Mouse (Mus musculus) MEL (cell line): Measurements from ENCODE around the gene Lrrc52. TPM values are rescaled to one million over a fixed set of nuclear protein-coding genes. Genes with fewer than 3 reads are reported as not detected.

ENCODE experiments used
- DNase-seq: peaks from one replicate; pipeline ENCODE4 v3.0.0; 2011; ENCODE audit warnings: low read depth, low spot score
- H3K27ac ChIP-seq: 2 replicates; pipeline ENCODE4 v1.5.1; 2012; ENCODE audit warnings: low read depth, mild to moderate bottlenecking, control low read depth, low read length, moderate library complexity; ENCODE audit not compliant: control insufficient read depth
- H3K27me3 ChIP-seq, 2 experiments: fragments of 150-350 bp in 1 of 2; sonication (generic) in 1 of 2; 2 replicates each; pipeline ENCODE4 v1.6.1; 2012; ENCODE audit warnings: low read length in 2 of 2, mild to moderate bottlenecking in 2 of 2, improper control_type of control experiment in 1 of 2, moderate library complexity in 1 of 2; ENCODE audit not compliant: insufficient read depth in 2 of 2, control insufficient read depth in 1 of 2
- H3K36me3 ChIP-seq, 2 experiments: 2 replicates each; pipeline ENCODE4 v1.6.1; 2012 to 2014; ENCODE audit warnings: low read length in 2 of 2, improper control_type of control experiment in 1 of 2, inconsistent platforms in 1 of 2, mild to moderate bottlenecking in 1 of 2; ENCODE audit not compliant: insufficient read depth in 2 of 2, control insufficient read depth in 1 of 2
- H3K4me1 ChIP-seq, 2 experiments: fragments of 150-350 bp in 1 of 2; sonication (generic) in 1 of 2; 2 replicates each; pipeline ENCODE4 v1.6.1; 2012; ENCODE audit warnings: low read length in 2 of 2, improper control_type of control experiment in 1 of 2, mild to moderate bottlenecking in 1 of 2; ENCODE audit not compliant: insufficient read depth in 2 of 2, control insufficient read depth in 1 of 2
- H3K4me3 ChIP-seq, 2 experiments: fragments of 150-350 bp in 1 of 2; sonication (generic) in 1 of 2; 2 replicates each; pipeline ENCODE4 v1.5.1; 2012; ENCODE audit warnings: low read depth in 2 of 2, low read length in 2 of 2, mild to moderate bottlenecking in 2 of 2, moderate library complexity in 2 of 2, control low read depth in 1 of 2, improper control_type of control experiment in 1 of 2; ENCODE audit not compliant: control insufficient read depth in 1 of 2, insufficient read depth in 1 of 2
- H3K79me2 ChIP-seq: 2 replicates; pipeline ENCODE4 v1.6.1; 2012; ENCODE audit warnings: mild to moderate bottlenecking, low read length, moderate library complexity; ENCODE audit not compliant: control insufficient read depth, poor library complexity, insufficient read depth
- H3K9ac ChIP-seq: 2 replicates; pipeline ENCODE4 v1.6.1; 2012; ENCODE audit warnings: low read depth, mild to moderate bottlenecking, control low read depth, low read length, moderate library complexity; ENCODE audit not compliant: control insufficient read depth, poor library complexity, severe bottlenecking
- H3K9me3 ChIP-seq: fragments of 150-350 bp; sonication (generic); replicated peaks from 2 replicates; pipeline ENCODE4 v1.6.1; 2012; ENCODE audit warnings: mild to moderate bottlenecking, low read length, improper control_type of control experiment, moderate library complexity; ENCODE audit not compliant: insufficient read depth
- BHLHE40 ChIP-seq: IDR thresholded peaks from 2 replicates; pipeline ENCODE4 v1.6.1; 2012; ENCODE audit warnings: low read depth, mild to moderate bottlenecking, inconsistent platforms, low read length, improper control_type of control experiment, borderline replicate concordance
- CHD2 ChIP-seq: IDR thresholded peaks from 2 replicates; pipeline ENCODE4 v1.6.1; 2011; ENCODE audit warnings: low read length, improper control_type of control experiment
- E2F4 ChIP-seq: IDR thresholded peaks from 2 replicates; pipeline ENCODE4 v1.6.1; 2011; ENCODE audit warnings: low read depth, low read length, improper control_type of control experiment, borderline replicate concordance
- ELF1 ChIP-seq: IDR thresholded peaks from 2 replicates; pipeline ENCODE4 v1.6.1; 2014; ENCODE audit warnings: low read depth, mild to moderate bottlenecking, inconsistent platforms, low read length, improper control_type of control experiment, moderate library complexity
- EP300 ChIP-seq, 2 experiments: IDR thresholded peaks; 2 replicates each; pipeline ENCODE4 v1.6.1; 2011; ENCODE audit warnings: improper control_type of control experiment in 2 of 2, low read length in 2 of 2, low read depth in 1 of 2, mild to moderate bottlenecking in 1 of 2
- HCFC1 ChIP-seq: IDR thresholded peaks from 2 replicates; pipeline ENCODE4 v1.6.1; 2012; ENCODE audit warnings: low read depth, mild to moderate bottlenecking, inconsistent platforms, low read length, improper control_type of control experiment, moderate library complexity
- KAT2A ChIP-seq: conservative IDR thresholded peaks from 2 replicates; pipeline ENCODE4 v1.6.1; 2012; ENCODE audit warnings: low read depth, low read length, improper control_type of control experiment, inconsistent platforms
- MAX ChIP-seq: IDR thresholded peaks from 2 replicates; pipeline ENCODE4 v1.6.1; 2011; ENCODE audit warnings: low read length, improper control_type of control experiment
- MYC ChIP-seq: IDR thresholded peaks from 2 replicates; pipeline ENCODE4 v1.6.1; 2011; ENCODE audit warnings: low read depth, mild to moderate bottlenecking, low read length, improper control_type of control experiment, moderate library complexity
- NELFE ChIP-seq: IDR thresholded peaks from 2 replicates; pipeline ENCODE4 v1.6.1; 2011; ENCODE audit warnings: low read depth, low read length, improper control_type of control experiment
- POLR2AphosphoS2 ChIP-seq: IDR thresholded peaks from 2 replicates; pipeline ENCODE4 v1.6.1; 2011; ENCODE audit warnings: low read length, improper control_type of control experiment
- POLR2AphosphoS5 ChIP-seq: IDR thresholded peaks from 2 replicates; pipeline ENCODE4 v1.6.1; 2012; ENCODE audit warnings: low read depth, borderline replicate concordance, mild to moderate bottlenecking, inconsistent platforms, low read length, moderate library complexity, mixed read lengths
- SMC3 ChIP-seq: IDR thresholded peaks from 2 replicates; pipeline ENCODE4 v1.6.1; 2011; ENCODE audit warnings: low read depth, low read length, improper control_type of control experiment
- USF1 ChIP-seq: IDR thresholded peaks from 2 replicates; pipeline ENCODE4 v1.6.1; 2014; ENCODE audit warnings: low read depth, mild to moderate bottlenecking, inconsistent platforms, low read length, improper control_type of control experiment, moderate library complexity
- ZC3H11A ChIP-seq: IDR thresholded peaks from 2 replicates; pipeline ENCODE4 v1.6.1; 2012; ENCODE audit warnings: low read depth, mild to moderate bottlenecking, inconsistent platforms, low read length, improper control_type of control experiment
- ZKSCAN1 ChIP-seq: IDR thresholded peaks from 2 replicates; pipeline ENCODE4 v1.6.1; 2012; ENCODE audit warnings: low read depth, mild to moderate bottlenecking, inconsistent platforms, low read length, improper control_type of control experiment, moderate library complexity
- ZNF384 ChIP-seq: IDR thresholded peaks from 2 replicates; pipeline ENCODE4 v1.6.1; 2012; ENCODE audit warnings: low read depth, mild to moderate bottlenecking, inconsistent platforms, low read length, improper control_type of control experiment
- polyA plus RNA-seq, 2 experiments: library from polyadenylated mRNA; stranded (reverse) in 1 of 2; unstranded in 1 of 2; fragments of >175 nt in 1 of 2; fragments of >200 nt in 1 of 2; gene quantifications; 2 replicates each; pipeline versions ENCODE4 v1.2.1 to v1.2.4; 2012; ENCODE audit warnings: low replicate concordance in 2 of 2, low read depth in 1 of 2; ENCODE audit not compliant: insufficient read length in 2 of 2, insufficient read depth in 1 of 2, missing spikeins in 1 of 2
- total RNA-seq: library from RNA; depleted of rRNA; stranded (reverse); fragments of 300-350 nt; gene quantifications from 2 replicates; pipeline ENCODE4 v1.2.3, GENCODE M21; 2012

The Lrrc52 gene
- total and polyA plus RNA-seq, 3 experiments: not detected

DNA sequence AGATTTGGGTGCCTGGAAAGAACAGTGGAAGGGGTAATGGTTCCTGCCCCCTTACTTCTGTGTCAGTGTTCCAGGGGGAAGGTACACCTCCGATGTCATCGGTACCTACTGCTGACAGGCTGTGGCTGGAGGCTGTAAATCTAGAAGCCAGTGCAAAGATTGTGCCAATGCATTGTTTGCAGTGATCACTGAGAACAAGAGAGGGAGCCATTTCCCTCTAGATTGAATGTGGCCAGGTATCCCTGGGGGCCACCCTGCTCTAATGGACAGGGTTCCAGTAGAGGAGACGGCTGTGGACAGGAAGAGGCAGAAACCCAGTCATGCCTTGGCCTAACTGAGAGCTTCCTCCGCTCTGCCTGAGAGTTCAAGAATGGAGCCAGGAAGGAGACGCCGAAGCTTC lies 18.5 kb downstream of the Lrrc52 start:
- Histone ChIP-seq H3K4me3 (no peak overlapping the region), H3K27ac (no peak overlapping the region), H3K9me3 (no peaks in the 10 kb centered on the region), H3K36me3 (no peaks in the 10 kb centered on the region), H3K79me2 (no peaks in the 10 kb centered on the region), H3K9ac (no peak overlapping the region), H3K4me1 (no peaks in the 10 kb centered on the region), H3K27me3 (no peaks in the 10 kb centered on the region)
- DNase-seq: no peak
- TF ChIP-seq EP300 (IDR thresholded peaks at IDR 0.05; ENCODE audit: low read depth in 1 of 2, low read length in 2 of 2): no peak
- no peak for TF ChIP-seq ZNF384
- TF ChIP-seq POLR2AphosphoS5: no peak
- no peak for TF ChIP-seq ZKSCAN1
- no peak for TF ChIP-seq BHLHE40
- TF ChIP-seq ELF1: no peak
- TF ChIP-seq SMC3: no peak
- TF ChIP-seq USF1: no peak

DNA sequence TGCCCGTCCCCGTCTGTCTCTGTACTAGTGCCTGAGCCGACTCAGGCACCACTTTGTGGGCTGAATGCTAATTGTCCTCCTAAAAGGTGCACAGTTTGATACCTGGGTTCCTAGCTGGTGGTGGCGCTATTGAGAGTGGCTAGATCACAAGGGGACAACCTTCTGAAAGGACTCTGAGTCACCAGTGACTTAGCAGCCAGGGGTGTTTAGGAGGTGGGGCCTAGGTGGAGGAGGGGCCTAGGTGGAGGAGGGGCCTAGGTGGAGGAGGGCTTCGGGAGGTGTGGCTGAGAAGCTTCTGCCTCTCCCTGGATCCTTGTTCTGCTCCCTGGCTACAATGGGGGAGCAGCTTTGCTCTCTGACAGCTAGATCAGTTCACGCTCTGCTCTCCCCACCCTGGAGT lies 20.1 kb downstream of the Lrrc52 start:
- TF ChIP-seq ZKSCAN1 (no peak), CHD2 (no peak), BHLHE40 (no peak), E2F4 (no peak), KAT2A (no peak), ZC3H11A (no peak), MAX (no peak), POLR2AphosphoS5 (no peak), MYC (no peak), ELF1 (no peak), HCFC1 (no peak), POLR2AphosphoS2 (no peak), NELFE (no peak), EP300 (IDR thresholded peaks at IDR 0.05; ENCODE audit: low read depth in 1 of 2, low read length in 2 of 2) (no peak), ZNF384 (no peak)
- Histone ChIP-seq H3K79me2 (no peaks in the 10 kb centered on the region), H3K4me1 (no peaks in the 10 kb centered on the region), H3K4me3 (no peak overlapping the region), H3K9ac (no peak overlapping the region), H3K9me3 (no peaks in the 10 kb centered on the region), H3K27ac (no peak overlapping the region), H3K27me3 (no peaks in the 10 kb centered on the region), H3K36me3 (no peaks in the 10 kb centered on the region)
- DNase-seq: peak; percentile 5
